Mouse (Mus musculus): ENCODE results near the gene Txndc8. TPM values are rescaled to one million over a fixed set of nuclear protein-coding genes. Genes with fewer than 3 reads are reported as not detected.

The Txndc8 gene
- polyA plus RNA-seq, 1 experiment from 2014 or later, result not detected

Other genes starting within 250 kb of the Txndc8 start
- 13.3 and 14.1 TPM in 2 replicates for gene D630039A03Rik, start 92.8 kb downstream of the Txndc8 start, polyA plus RNA-seq (2015; fragmentation: Nextera tagmentation; extraction: Ambion mirVana)
- 666 and 671 TPM in 2 replicates for gene Txn1, start 52.7 kb downstream of the Txndc8 start, polyA plus RNA-seq (2015; fragmentation: Nextera tagmentation; extraction: Ambion mirVana)
- gene Svep1, start 197.7 kb upstream of the Txndc8 start, polyA plus RNA-seq (2015; fragmentation: Nextera tagmentation; extraction: Ambion mirVana), result 5.2 and 5.5 TPM in 2 replicates